Mouse (Mus musculus): ENCODE data around the gene Zw10. TPM values are rescaled to one million over a fixed set of nuclear protein-coding genes. Genes with fewer than 3 reads are reported as not detected.

Zw10 gene
- 11.2 and 11.8 TPM in 2 replicates for polyA plus RNA-seq (2012; rRNA removed)

GRCm38 (mm10) chr9:49055333-49056205 lies at the start of gene Zw10:
Gene Zw10 (plus strand): TSS chr9:49055613.

GRCm38 (mm10) chr9:49081107-49081506 lies 25.7 kb downstream of the Zw10 start, which contains the start of gene Tmprss5:
Gene Tmprss5 (plus strand): TSS chr9:49081260.

Other genes starting within 250 kb of the Zw10 start
- gene Zbtb16, start 219.4 kb upstream of the Zw10 start, polyA plus RNA-seq (2012; rRNA removed) = 2.2 and 4.0 TPM in 2 replicates
- gene Htr3a, start 144.5 kb upstream of the Zw10 start, polyA plus RNA-seq (2012; rRNA removed) = 0.01 TPM in 2 replicates
- 0.01 TPM in 1 of 2 replicates, not detected in the other for gene Htr3b, start 90.6 kb upstream of the Zw10 start, polyA plus RNA-seq (2012; rRNA removed)
- 4.4 and 4.9 TPM in 2 replicates for gene Usp28, start 70.2 kb upstream of the Zw10 start, polyA plus RNA-seq (2012; rRNA removed)
- gene Tmprss5, start 25.6 kb downstream of the Zw10 start, polyA plus RNA-seq (2012; rRNA removed) = 0.01 TPM in 1 of 2 replicates, not detected in the other
- not detected in 2 replicates for gene Gm4894, start 194.9 kb downstream of the Zw10 start, polyA plus RNA-seq (2012; rRNA removed)

Data from liver, embryonic 18 days (tissue).